Mouse (Mus musculus): ENCODE measurements around the gene Scnm1. TPM values are rescaled to one million over a fixed set of nuclear protein-coding genes. Genes with fewer than 3 reads are reported as not detected.
"Not testable (repeated sequence)": the region's sequence is repeated elsewhere in the genome, so short reads cannot be mapped to it uniquely, and the experiment has no call there.

Scnm1 gene
- total RNA-seq, 2 experiments from 2014 or later = 48.8 to 51.2 TPM

GRCm38 (mm10) chr3:95110911-95111726, 22.7 kb downstream of the Scnm1 start, which contains the start of gene Vps72:
Gene Vps72, plus strand, starts transcription at chr3:95111022.
- DNase-seq (ENCODE audit: low spot score in 2 of 2) = peak; percentile 75 to 88

GRCm38 (mm10) chr3:95107898-95108297, 25.9 kb downstream of the Scnm1 start:
- DNase-seq (ENCODE audit: low spot score in 2 of 2) = no peak

GRCm38 (mm10) chr3:95107308-95107707, 26.5 kb downstream of the Scnm1 start:
- not testable (repeated sequence) for DNase-seq (ENCODE audit: low spot score in 2 of 2)

GRCm38 (mm10) chr3:95106338-95107117, 27.3 kb downstream of the Scnm1 start, which contains the start of gene Pip5k1a:
Gene Pip5k1a, minus strand, starts transcription at chr3:95106930.
- peak; percentile 95 to 97 for DNase-seq (ENCODE audit: low spot score in 2 of 2)

- DNase-seq (ENCODE audit: low spot score in 2 of 2) = no peak
Observed at GRCm38 (mm10) chr3:95105586-95106337, 28.0 kb downstream of the Scnm1 start.

GRCm38 (mm10) chr3:95105121-95105520, 28.7 kb downstream of the Scnm1 start:
- DNase-seq (ENCODE audit: low spot score in 2 of 2) = no peak

GRCm38 (mm10) chr3:95100854-95101253, 33.0 kb downstream of the Scnm1 start:
- DNase-seq (ENCODE audit: low spot score in 2 of 2) = no peak

- no peak for DNase-seq (ENCODE audit: low spot score in 2 of 2)
Observed at GRCm38 (mm10) chr3:95088071-95088470, 45.7 kb downstream of the Scnm1 start.

Small RNA genes lying within 50 kb of the gene (microRNA-seq; reads per million reads assigned to microRNA genes)
- gene Mir8099-1 = not detected

Other genes with a start within 250 kb of the Scnm1 start
- gene Psmb4, start 247.1 kb downstream of the Scnm1 start, total RNA-seq (2021) = 100 to 1,000 TPM; 330 to 360 TPM
- 10 to 100 TPM; 14.8 to 15.4 TPM for gene Selenbp1, start 201.0 kb downstream of the Scnm1 start, total RNA-seq (2021)
- 10 to 100 TPM; 14.7 to 16.8 TPM for gene Rfx5, start 179.9 kb downstream of the Scnm1 start, total RNA-seq (2021)
- 10 to 100 TPM; 47.5 to 49.3 TPM for gene Pi4kb, start 159.3 kb downstream of the Scnm1 start, total RNA-seq (2021)
- gene Zfp687, start 118.6 kb downstream of the Scnm1 start, total RNA-seq (2021) = 10 to 100 TPM; 29.6 to 34.7 TPM
- 100 to 1,000 TPM; 175 to 200 TPM for gene Psmd4, start 91.4 kb downstream of the Scnm1 start, total RNA-seq (2021)
- 10 to 100 TPM; 22.7 to 26.2 TPM for gene Pip5k1a, start 27.1 kb downstream of the Scnm1 start, total RNA-seq (2021)
- 10 to 100 TPM; 62.3 to 71.2 TPM for gene Vps72, start 23.0 kb downstream of the Scnm1 start, total RNA-seq (2021)
- gene Tmod4, start 9.5 kb downstream of the Scnm1 start, total RNA-seq (2021) = 100 to 1,000 TPM; 250 to 275 TPM
- gene Lysmd1, start 77 bp upstream of the Scnm1 start, total RNA-seq (2021) = 1 to 10 TPM; 6.8 to 7.0 TPM
- 1 to 10 TPM; 2.8 to 3.7 TPM for gene Tnfaip8l2, start 8.3 kb upstream of the Scnm1 start, total RNA-seq (2021)
- 100 to 1,000 TPM; 112 to 123 TPM for gene Sema6c, start 26.4 kb upstream of the Scnm1 start, total RNA-seq (2021)
- gene Gabpb2, start 83.9 kb upstream of the Scnm1 start, total RNA-seq (2021) = 10 to 100 TPM; 18.0 to 18.8 TPM
- 10 to 100 TPM; 48.1 to 49.2 TPM for gene Cdc42se1, start 94.7 kb upstream of the Scnm1 start, total RNA-seq (2021)
- gene Mllt11, start 98.2 kb upstream of the Scnm1 start, total RNA-seq (2021) = 10 to 100 TPM; 30.9 to 34.4 TPM
- gene Gm128, start 107.6 kb upstream of the Scnm1 start, total RNA-seq (2021) = under 1 TPM in 1 of 2 experiments, not detected in 1; 0.18 TPM
- under 1 TPM; 0.16 to 0.29 TPM for gene Bnipl, start 117.2 kb upstream of the Scnm1 start, total RNA-seq (2021)
- gene Mindy1, start 147.3 kb upstream of the Scnm1 start, total RNA-seq (2021) = 10 to 100 TPM; 22.8 to 26.8 TPM
- 10 to 100 TPM; 68.7 to 78.2 TPM for gene Prune1, start 148.1 kb upstream of the Scnm1 start, total RNA-seq (2021)
- 1 to 10 TPM in 1 of 2 experiments, under 1 TPM in 1; 0.57 to 1.1 TPM for gene Anxa9, start 173.2 kb upstream of the Scnm1 start, total RNA-seq (2021)
- 10 to 100 TPM; 56.0 to 61.5 TPM for gene Cers2, start 180.8 kb upstream of the Scnm1 start, total RNA-seq (2021)
- 10 to 100 TPM; 22.5 to 24.5 TPM for gene Setdb1, start 223.2 kb upstream of the Scnm1 start, total RNA-seq (2021)